Mouse (Mus musculus): ENCODE measurements around the gene Cacna1c. TPM values are rescaled to one million over a fixed set of nuclear protein-coding genes. Genes with fewer than 3 reads are reported as not detected.

The Cacna1c gene
- polyA plus RNA-seq, 2 experiments = 8.9 to 29.0 TPM

GRCm38 (mm10) chr6:119013168-119014098 lies 182.8 kb downstream of the Cacna1c start:
- ATAC-seq (ENCODE audit: low FRiP score, low read depth) = no peak
- no peak for TF ChIP-seq POLR2A (IDR thresholded peaks at IDR 0.05; ENCODE audit: borderline replicate concordance, extremely low read depth, insufficient read depth, insufficient read length)

GRCm38 (mm10) chr6:119010875-119011274 lies 185.3 kb downstream of the Cacna1c start:
- Histone ChIP-seq H3K27ac (replicated peaks; ENCODE audit: low read depth, low read length) (0 out of 2 replicates have a peak overlapping the region, but pooled peaks have one; percentile 9), H3K4me2 (replicated peaks; ENCODE audit: low read depth, low read length, severe bottlenecking) (no peak overlapping the region), H3K4me1 (ENCODE audit: control insufficient read depth, insufficient read depth, low read length) (peaks cover 25% of the 10 kb centered on the region), H3K9me3 (ENCODE audit: control insufficient read depth, low read length) (no peaks in the 10 kb centered on the region), H3K9ac (ENCODE audit: low read depth, low read length, severe bottlenecking) (no peak overlapping the region), H3K36me3 (ENCODE audit: control insufficient read depth, insufficient read depth, low read length) (no peaks in the 10 kb centered on the region), H3K27me3 (ENCODE audit: control insufficient read depth, insufficient read depth, low read length) (no peaks in the 10 kb centered on the region), H3K4me3 (replicated peaks; ENCODE audit: low read length) (no peak overlapping the region)
- 10% methylated on average over 3 of the region's 3 CpGs for WGBS
- DNase-seq (ENCODE audit: low spot score) = peak; percentile 86
- peak; percentile 91 for ATAC-seq (ENCODE audit: low FRiP score, low read depth)
- no peak for TF ChIP-seq POLR2A (IDR thresholded peaks at IDR 0.05; ENCODE audit: borderline replicate concordance, extremely low read depth, insufficient read depth, insufficient read length)

More at GRCm38 (mm10) chr6:119013168-119014098, 182.8 kb downstream of the Cacna1c start:
- DNase-seq (ENCODE audit: low spot score) = no peak
- Histone ChIP-seq H3K4me2 (replicated peaks; ENCODE audit: low read depth, low read length, severe bottlenecking) (no peak overlapping the region), H3K9me3 (ENCODE audit: control insufficient read depth, low read length) (no peaks in the 10 kb centered on the region), H3K4me3 (replicated peaks; ENCODE audit: low read length) (no peak overlapping the region), H3K27ac (replicated peaks; ENCODE audit: low read depth, low read length) (no peak overlapping the region), H3K4me1 (ENCODE audit: control insufficient read depth, insufficient read depth, low read length) (peaks cover 38% of the 10 kb centered on the region), H3K36me3 (ENCODE audit: control insufficient read depth, insufficient read depth, low read length) (no peaks in the 10 kb centered on the region), H3K9ac (ENCODE audit: low read depth, low read length, severe bottlenecking) (no peak overlapping the region), H3K27me3 (ENCODE audit: control insufficient read depth, insufficient read depth, low read length) (no peaks in the 10 kb centered on the region)
- 82% methylated on average over 13 of the region's 13 CpGs for WGBS

GRCm38 (mm10) chr6:119009526-119009925 lies 186.7 kb downstream of the Cacna1c start:
- H3K4me2 ChIP-seq (replicated peaks; ENCODE audit: low read depth, low read length, severe bottlenecking) = no peak overlapping the region
- no peaks in the 10 kb centered on the region for H3K27me3 ChIP-seq (ENCODE audit: control insufficient read depth, insufficient read depth, low read length)
- no peak for DNase-seq (ENCODE audit: low spot score)
- ATAC-seq (ENCODE audit: low FRiP score, low read depth) = no peak
- no peak overlapping the region for H3K9ac ChIP-seq (ENCODE audit: low read depth, low read length, severe bottlenecking)
- H3K4me3 ChIP-seq (replicated peaks; ENCODE audit: low read length) = no peak overlapping the region
- H3K9me3 ChIP-seq (ENCODE audit: control insufficient read depth, low read length) = no peaks in the 10 kb centered on the region
- no peaks in the 10 kb centered on the region for H3K36me3 ChIP-seq (ENCODE audit: control insufficient read depth, insufficient read depth, low read length)
- peaks cover 18% of the 10 kb centered on the region for H3K4me1 ChIP-seq (ENCODE audit: control insufficient read depth, insufficient read depth, low read length)
- WGBS = 80% methylated on average over 7 of the region's 7 CpGs
- TF ChIP-seq POLR2A (IDR thresholded peaks at IDR 0.05; ENCODE audit: borderline replicate concordance, extremely low read depth, insufficient read depth, insufficient read length) = no peak
- peak overlapping the region; percentile 23 for H3K27ac ChIP-seq (replicated peaks; ENCODE audit: low read depth, low read length)

- H3K4me1 ChIP-seq (ENCODE audit: control insufficient read depth, insufficient read depth, low read length) = peaks cover 18% of the 10 kb centered on the region
- no peak for TF ChIP-seq POLR2A (IDR thresholded peaks at IDR 0.05; ENCODE audit: borderline replicate concordance, extremely low read depth, insufficient read depth, insufficient read length)
- H3K27me3 ChIP-seq (ENCODE audit: control insufficient read depth, insufficient read depth, low read length) = no peaks in the 10 kb centered on the region
- H3K4me3 ChIP-seq (replicated peaks; ENCODE audit: low read length) = no peak overlapping the region
- no peaks in the 10 kb centered on the region for H3K36me3 ChIP-seq (ENCODE audit: control insufficient read depth, insufficient read depth, low read length)
- no peak for DNase-seq (ENCODE audit: low spot score)
- no peak for ATAC-seq (ENCODE audit: low FRiP score, low read depth)
- no peak overlapping the region for H3K27ac ChIP-seq (replicated peaks; ENCODE audit: low read depth, low read length)
- no peak overlapping the region for H3K9ac ChIP-seq (ENCODE audit: low read depth, low read length, severe bottlenecking)
- no peak overlapping the region for H3K4me2 ChIP-seq (replicated peaks; ENCODE audit: low read depth, low read length, severe bottlenecking)
- H3K9me3 ChIP-seq (ENCODE audit: control insufficient read depth, low read length) = no peaks in the 10 kb centered on the region
- 81% methylated on average over 7 of the region's 7 CpGs for WGBS
Measured at GRCm38 (mm10) chr6:119008638-119009166, 187.5 kb downstream of the Cacna1c start.

GRCm38 (mm10) chr6:119004596-119004995 lies 191.6 kb downstream of the Cacna1c start:
- Histone ChIP-seq H3K9ac (ENCODE audit: low read depth, low read length, severe bottlenecking) (no peak overlapping the region), H3K36me3 (ENCODE audit: control insufficient read depth, insufficient read depth, low read length) (no peaks in the 10 kb centered on the region), H3K4me1 (ENCODE audit: control insufficient read depth, insufficient read depth, low read length) (peaks cover 15% of the 10 kb centered on the region), H3K4me2 (replicated peaks; ENCODE audit: low read depth, low read length, severe bottlenecking) (no peak overlapping the region), H3K27me3 (ENCODE audit: control insufficient read depth, insufficient read depth, low read length) (no peaks in the 10 kb centered on the region), H3K9me3 (ENCODE audit: control insufficient read depth, low read length) (no peaks in the 10 kb centered on the region), H3K27ac (replicated peaks; ENCODE audit: low read depth, low read length) (no peak overlapping the region), H3K4me3 (replicated peaks; ENCODE audit: low read length) (no peak overlapping the region)
- WGBS = 94% methylated on average over 5 of the region's 5 CpGs
- ATAC-seq (ENCODE audit: low FRiP score, low read depth) (no peak), DNase-seq (ENCODE audit: low spot score) (no peak)
- TF ChIP-seq POLR2A (IDR thresholded peaks at IDR 0.05; ENCODE audit: borderline replicate concordance, extremely low read depth, insufficient read depth, insufficient read length) = no peak

Measured in limb, embryonic 14.5 days (tissue).